Mouse (Mus musculus) kidney, embryonic 16.5 days (tissue): Measurements from ENCODE around the gene Thsd7a. TPM values are rescaled to one million over a fixed set of nuclear protein-coding genes. Genes with fewer than 3 reads are reported as not detected.

Experiments
- ATAC-seq: fragments of 200-750 bp; cut with Nextera tagmentation; 2 replicates; pipeline ENCODE4 v1.8.0; 2017; ENCODE audit warnings: moderate TSS enrichment; ENCODE audit not compliant: low FRiP score, low TSS enrichment
- H3K27ac ChIP-seq: fragments of 300-500 bp; sonication (generic); 2 replicates; pipeline ENCODE4 v1.5.1; 2014; ENCODE audit warnings: low read length
- H3K27me3 ChIP-seq: fragments of 300-500 bp; sonication (generic); 2 replicates; pipeline ENCODE4 v1.6.1; 2014; ENCODE audit warnings: low read length, control low read depth, mixed read lengths; ENCODE audit not compliant: insufficient read depth
- H3K36me3 ChIP-seq: fragments of 300-500 bp; sonication (generic); 2 replicates; pipeline ENCODE4 v1.6.1; 2014; ENCODE audit warnings: low read length, control low read depth, mixed read lengths; ENCODE audit not compliant: insufficient read depth
- H3K4me1 ChIP-seq: fragments of 300-500 bp; sonication (generic); 2 replicates; pipeline ENCODE4 v1.6.1; 2014; ENCODE audit warnings: low read length, control low read depth, mixed read lengths; ENCODE audit not compliant: insufficient read depth
- H3K4me2 ChIP-seq: fragments of 300-500 bp; sonication (generic); replicated peaks from 2 replicates; pipeline ENCODE4 v1.6.1; 2014; ENCODE audit warnings: low read depth, low read length
- H3K4me3 ChIP-seq: fragments of 300-500 bp; sonication (generic); 2 replicates; pipeline ENCODE4 v1.5.1; 2014; ENCODE audit warnings: mild to moderate bottlenecking, low read length
- H3K9ac ChIP-seq: fragments of 300-500 bp; sonication (generic); replicated peaks from 2 replicates; pipeline ENCODE4 v1.6.1; 2014; ENCODE audit warnings: low read length
- H3K9me3 ChIP-seq: fragments of 300-500 bp; sonication (generic); 2 replicates; pipeline ENCODE4 v1.6.1; 2016; ENCODE audit warnings: low read length, control low read depth
- WGBS: fragments of 180-500 bp; shearing (Covaris S2); extraction: QIAGEN DNeasy Blood & Tissue Kit; methylation state at CpG from one replicate; pipeline ENCODE4 v1.1.7; 2014; 5-methylcytosine and 5-hydroxymethylcytosine counted together
- polyA plus RNA-seq: library from polyadenylated mRNA; unstranded; fragments of >200 nt; fragmentation: Nextera tagmentation; extraction: Ambion mirVana; gene quantifications from 2 replicates; pipeline ENCODE4 v1.2.1, GENCODE M21; 2015

The Thsd7a gene
- polyA plus RNA-seq, 1 experiment from 2014 or later, result 7.9 TPM

DNA sequence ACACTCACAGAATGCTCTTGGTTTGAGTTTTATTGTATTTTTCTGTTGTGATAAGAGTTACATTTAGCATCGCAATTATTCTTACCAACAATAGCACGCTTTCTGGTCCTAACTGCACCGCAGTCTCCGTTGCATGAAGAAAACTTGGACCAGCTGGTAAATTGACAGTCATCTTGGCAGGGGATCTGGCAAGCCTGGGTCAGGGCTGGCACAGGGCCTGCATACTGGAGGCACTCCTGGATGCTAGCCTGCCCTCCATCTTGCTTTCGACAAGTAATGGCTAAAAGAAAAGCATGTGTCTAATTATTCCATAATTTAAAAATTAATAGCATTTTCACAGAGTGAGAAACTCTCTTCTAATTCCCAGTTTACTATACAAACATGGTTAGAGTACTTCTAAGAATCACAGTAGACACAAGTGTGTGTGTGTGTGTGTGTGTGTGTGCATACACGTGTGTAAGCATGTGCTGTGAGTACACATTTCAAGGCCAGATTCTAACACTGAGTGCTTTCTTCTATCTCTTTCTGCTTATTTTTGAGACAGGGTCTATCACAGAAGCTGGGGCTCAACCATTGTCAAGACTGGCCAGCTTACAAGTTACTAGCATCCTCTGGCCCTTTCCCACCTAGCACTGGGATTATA, 368.0 kb downstream of the Thsd7a start:
- Histone ChIP-seq H3K27me3 (no peaks in the 10 kb centered on the region), H3K9me3 (no peaks in the 10 kb centered on the region), H3K27ac (no peak overlapping the region), H3K4me3 (no peak overlapping the region), H3K4me2 (no peak overlapping the region), H3K36me3 (no peaks in the 10 kb centered on the region), H3K4me1 (no peaks in the 10 kb centered on the region), H3K9ac (no peak overlapping the region)
- WGBS, result 85% methylated on average over 6 of the region's 6 CpGs
- no peak for ATAC-seq

DNA sequence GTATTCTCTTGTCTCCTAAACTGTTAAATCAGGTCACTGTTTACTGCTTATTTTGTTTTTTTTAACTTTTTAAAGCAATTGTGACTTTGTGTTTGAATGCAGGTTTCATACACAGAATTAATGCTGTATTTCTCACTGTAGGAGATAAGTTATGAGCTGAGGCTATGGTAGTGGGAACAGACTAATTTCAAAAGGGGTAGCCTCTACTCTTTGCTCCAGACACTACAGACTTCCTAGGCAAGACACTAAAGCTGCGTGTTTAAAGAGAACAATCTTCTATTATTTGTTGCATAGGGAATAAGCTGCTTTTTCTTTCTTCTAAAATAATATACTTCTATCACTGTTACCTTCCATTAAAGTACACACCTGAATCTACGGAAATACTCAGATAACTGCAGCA, 368.5 kb downstream of the Thsd7a start:
- 93% methylated on average over 2 of the region's 2 CpGs for WGBS
- ATAC-seq, result no peak
- Histone ChIP-seq H3K36me3 (no peaks in the 10 kb centered on the region), H3K27me3 (no peaks in the 10 kb centered on the region), H3K4me3 (no peak overlapping the region), H3K9ac (no peak overlapping the region), H3K4me2 (no peak overlapping the region), H3K27ac (no peak overlapping the region), H3K9me3 (no peaks in the 10 kb centered on the region), H3K4me1 (no peaks in the 10 kb centered on the region)

DNA sequence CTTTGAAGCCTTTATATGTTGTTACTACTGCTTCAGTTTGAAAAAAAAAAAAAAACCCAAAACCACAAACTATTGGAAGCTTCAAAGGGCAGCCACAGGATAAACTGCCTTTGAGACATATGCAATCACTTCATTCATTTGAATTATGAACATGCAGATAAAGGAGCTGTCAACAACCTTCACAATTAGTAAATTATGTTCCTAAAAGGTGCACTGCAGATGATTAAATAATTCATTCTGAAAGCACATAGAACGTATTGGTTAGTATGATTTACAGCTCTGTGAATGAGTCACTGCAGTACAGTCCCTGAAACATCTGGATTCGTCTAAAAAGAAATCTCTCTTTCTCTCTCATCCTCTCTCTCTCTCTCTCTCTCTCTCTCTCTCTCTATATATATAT, 390.5 kb downstream of the Thsd7a start:
- Histone ChIP-seq H3K4me2 (no peak overlapping the region), H3K27ac (no peak overlapping the region), H3K4me1 (no peaks in the 10 kb centered on the region), H3K9ac (no peak overlapping the region), H3K36me3 (no peaks in the 10 kb centered on the region), H3K4me3 (no peak overlapping the region), H3K27me3 (no peaks in the 10 kb centered on the region), H3K9me3 (no peaks in the 10 kb centered on the region)
- WGBS, result 30% methylated on average over 2 of the region's 2 CpGs
- no peak for ATAC-seq

DNA sequence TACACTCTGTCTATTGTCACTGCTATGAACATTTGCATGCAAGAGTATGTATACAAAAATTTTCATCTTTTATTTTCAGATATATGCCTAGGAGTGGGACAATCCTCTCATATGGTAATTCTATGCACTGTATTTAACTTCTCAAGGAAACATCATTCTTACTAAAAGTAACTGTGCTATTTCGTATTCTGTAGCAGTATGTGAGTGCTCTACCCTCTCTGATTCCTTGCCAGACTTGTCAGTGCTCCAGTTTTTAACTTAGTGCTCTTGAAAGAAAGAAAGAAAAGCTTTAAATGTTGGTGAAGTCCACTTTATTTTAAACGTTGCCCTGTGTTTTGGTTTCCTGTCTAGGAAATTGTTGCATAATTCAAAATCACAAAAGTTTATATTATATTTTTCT, 395.6 kb downstream of the Thsd7a start:
- ATAC-seq, result no peak

DNA sequence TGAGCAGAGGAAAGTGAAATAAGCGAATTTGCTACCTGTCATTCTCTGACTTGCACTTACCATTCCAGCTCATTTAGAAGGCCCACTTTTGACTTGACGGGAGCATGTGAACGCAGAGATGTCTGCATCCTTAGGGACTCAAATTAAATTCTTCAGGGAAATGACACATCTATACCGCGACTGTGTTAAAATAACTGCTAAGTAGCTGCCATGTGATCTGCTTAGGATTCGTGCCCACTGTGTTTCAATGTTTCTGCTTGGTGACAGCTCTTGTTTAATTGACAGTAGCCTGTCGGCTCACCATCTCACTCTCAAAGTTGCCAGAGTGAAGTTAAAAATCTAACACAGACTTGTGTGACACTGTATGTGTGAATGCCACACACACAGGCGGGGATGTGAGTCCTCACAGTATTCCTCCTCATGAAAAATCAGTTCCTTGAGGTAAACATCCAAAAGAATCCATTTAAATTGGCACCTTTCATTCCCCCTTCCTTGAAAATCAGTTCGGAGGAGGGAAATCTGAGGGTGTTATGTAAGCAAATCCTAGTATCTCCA, 397.0 kb downstream of the Thsd7a start:
- Histone ChIP-seq H3K4me1 (no peaks in the 10 kb centered on the region), H3K4me2 (no peak overlapping the region), H3K9ac (no peak overlapping the region), H3K27me3 (no peaks in the 10 kb centered on the region), H3K9me3 (no peaks in the 10 kb centered on the region), H3K4me3 (no peak overlapping the region), H3K36me3 (no peaks in the 10 kb centered on the region), H3K27ac (no peak overlapping the region)
- no peak for ATAC-seq
- 78% methylated on average over 9 of the region's 9 CpGs for WGBS

More for the DNA sequence above, 395.6 kb downstream of the Thsd7a start:
- no peak overlapping the region for H3K4me2 ChIP-seq
- H3K4me1 ChIP-seq, result no peaks in the 10 kb centered on the region
- no peaks in the 10 kb centered on the region for H3K36me3 ChIP-seq
- H3K9ac ChIP-seq, result no peak overlapping the region
- no peak overlapping the region for H3K4me3 ChIP-seq
- H3K9me3 ChIP-seq, result no peaks in the 10 kb centered on the region
- 67% methylated on average over 2 of the region's 2 CpGs for WGBS
- no peak overlapping the region for H3K27ac ChIP-seq
- no peaks in the 10 kb centered on the region for H3K27me3 ChIP-seq

DNA sequence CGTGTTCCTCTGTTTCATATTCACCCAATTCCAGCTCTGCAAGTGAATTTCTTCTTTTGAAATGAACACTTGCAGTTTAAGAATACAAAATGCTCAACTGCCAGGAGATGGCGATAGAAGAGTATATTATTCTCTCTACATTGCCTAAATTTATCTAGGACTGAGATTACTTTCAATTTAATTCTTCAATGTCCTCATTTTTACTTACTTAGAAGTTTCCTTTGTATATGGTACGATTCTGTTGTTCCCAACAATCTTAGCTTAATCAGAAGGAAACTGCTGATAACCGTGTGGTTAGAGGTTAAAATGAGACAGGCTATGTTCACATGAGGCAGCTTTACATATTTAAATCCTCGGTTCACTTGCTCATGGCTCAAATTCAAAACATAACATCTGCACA, 398.5 kb downstream of the Thsd7a start:
- 48% methylated on average over 5 of the region's 5 CpGs for WGBS
- no peaks in the 10 kb centered on the region for H3K4me1 ChIP-seq
- ATAC-seq, result no peak

DNA sequence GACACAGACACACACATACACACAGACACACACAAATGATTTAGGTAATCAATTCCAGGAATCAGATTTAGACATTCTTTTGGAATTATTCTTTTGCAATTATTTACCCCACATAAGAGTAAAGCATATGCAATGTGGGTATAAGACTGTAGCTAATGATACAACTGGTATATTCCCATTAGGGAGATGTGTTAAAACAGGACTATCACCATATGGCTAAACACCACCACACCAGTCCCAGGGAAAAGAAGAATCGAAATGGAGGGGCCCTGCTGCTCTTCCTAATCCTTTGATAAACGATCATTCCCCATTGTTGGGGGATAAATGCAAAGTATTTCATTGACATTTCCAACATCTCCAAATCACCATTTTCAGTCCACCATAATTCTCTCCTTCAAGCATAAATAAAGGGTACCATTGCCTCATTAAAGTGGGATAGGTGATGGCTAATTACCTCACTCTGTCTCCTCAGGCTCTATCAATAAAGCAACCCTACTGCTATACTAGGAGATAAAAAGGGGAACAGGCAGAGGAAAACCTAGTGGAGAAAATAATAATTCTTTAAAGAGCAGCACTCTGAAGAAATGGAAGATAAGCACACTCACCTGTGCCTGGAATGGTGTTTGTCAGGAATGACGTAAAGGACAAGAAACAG, 400.0 kb downstream of the Thsd7a start:
- H3K36me3 ChIP-seq, result no peaks in the 10 kb centered on the region
- no peak overlapping the region for H3K27ac ChIP-seq
- no peaks in the 10 kb centered on the region for H3K4me1 ChIP-seq
- no peaks in the 10 kb centered on the region for H3K9me3 ChIP-seq
- H3K27me3 ChIP-seq, result no peaks in the 10 kb centered on the region
- H3K9ac ChIP-seq, result no peak overlapping the region
- no peak overlapping the region for H3K4me2 ChIP-seq
- H3K4me3 ChIP-seq, result no peak overlapping the region
- 81% methylated on average over 3 of the region's 3 CpGs for WGBS
- ATAC-seq, result no peak

More for the DNA sequence above, 398.5 kb downstream of the Thsd7a start:
- Histone ChIP-seq H3K9me3 (no peaks in the 10 kb centered on the region), H3K36me3 (no peaks in the 10 kb centered on the region), H3K4me2 (no peak overlapping the region), H3K9ac (no peak overlapping the region), H3K27me3 (no peaks in the 10 kb centered on the region), H3K4me3 (no peak overlapping the region), H3K27ac (no peak overlapping the region)

DNA sequence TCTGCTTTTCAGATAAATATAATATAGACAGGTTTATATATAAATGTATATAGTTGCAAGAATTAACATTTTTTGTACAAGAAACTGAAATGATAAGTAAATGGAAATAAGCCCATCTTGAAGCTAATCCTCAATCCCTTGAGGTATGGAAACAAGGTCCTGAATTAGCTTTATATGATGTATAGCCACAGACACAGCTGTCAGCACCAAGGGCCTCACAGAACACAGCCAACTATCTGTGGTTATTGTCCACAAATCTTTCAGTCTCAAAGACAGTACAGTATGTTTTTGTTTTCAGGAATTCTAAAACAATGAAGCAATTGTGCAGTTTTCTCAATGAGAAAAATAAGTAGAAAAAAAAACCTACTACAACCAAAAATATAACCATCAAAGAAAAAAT, 400.5 kb downstream of the Thsd7a start:
- Histone ChIP-seq H3K36me3 (no peaks in the 10 kb centered on the region), H3K27ac (no peak overlapping the region), H3K9me3 (no peaks in the 10 kb centered on the region), H3K4me3 (no peak overlapping the region), H3K4me1 (no peaks in the 10 kb centered on the region), H3K27me3 (no peaks in the 10 kb centered on the region), H3K4me2 (no peak overlapping the region), H3K9ac (no peak overlapping the region)
- no peak for ATAC-seq

DNA sequence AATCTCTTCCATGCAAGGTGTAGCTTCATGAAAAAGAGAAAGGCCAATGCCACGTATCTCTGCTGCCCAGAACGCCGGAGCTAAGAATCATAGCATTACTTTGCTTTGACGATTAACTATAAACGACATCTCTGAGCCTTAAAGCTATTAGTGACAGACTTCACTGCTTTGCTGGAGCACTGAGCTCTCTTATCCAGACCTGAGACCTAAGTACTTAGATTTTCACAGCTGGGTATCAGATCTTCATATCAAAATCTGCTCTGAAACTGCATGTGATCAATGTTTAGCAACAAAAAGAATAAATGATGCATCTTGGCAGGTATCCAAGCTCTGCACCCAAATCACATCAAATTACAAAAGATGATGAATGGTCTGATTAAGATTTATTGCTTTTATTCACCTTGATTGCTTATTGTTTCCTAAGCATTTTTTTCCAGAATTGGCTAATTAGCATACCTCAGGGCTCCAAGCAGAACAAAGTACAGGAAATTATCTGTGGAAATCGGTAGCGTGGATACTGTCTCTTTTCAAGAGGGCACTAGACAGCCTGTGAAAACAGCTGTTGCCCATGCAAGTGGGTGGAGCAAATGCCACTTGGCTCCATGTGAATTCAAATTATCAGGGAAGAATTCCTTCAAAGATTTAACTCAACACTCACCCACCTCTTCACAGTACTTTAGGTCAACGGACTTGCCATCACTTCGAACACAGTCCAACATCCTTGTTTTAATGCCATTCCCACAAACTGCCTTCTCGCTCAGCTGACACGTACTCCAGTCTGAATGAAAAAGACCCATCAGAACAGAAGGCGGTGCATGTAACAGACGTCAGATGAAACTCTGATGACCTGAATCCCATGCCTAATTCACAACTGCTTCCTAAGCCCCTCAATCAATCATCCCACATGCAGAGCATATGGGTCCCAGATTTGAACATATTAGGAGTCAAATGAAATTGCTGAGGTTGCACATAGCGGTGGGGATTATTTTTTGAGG, 412.3 kb downstream of the Thsd7a start:
- 80% methylated on average over 14 of the region's 14 CpGs for WGBS

More for the DNA sequence above, 412.3 kb downstream of the Thsd7a start:
- ATAC-seq, result no peak
- Histone ChIP-seq H3K4me1 (no peaks in the 10 kb centered on the region), H3K27ac (no peak overlapping the region), H3K4me2 (no peak overlapping the region), H3K36me3 (no peaks in the 10 kb centered on the region), H3K9ac (no peak overlapping the region), H3K27me3 (no peaks in the 10 kb centered on the region), H3K4me3 (no peak overlapping the region), H3K9me3 (no peaks in the 10 kb centered on the region)
